Mouse (Mus musculus) frontal cortex, adult 2 months (tissue): ENCODE results near the gene Cdv3. TPM values are rescaled to one million over a fixed set of nuclear protein-coding genes. Genes with fewer than 3 reads are reported as not detected.

ENCODE experiments used
- DNase-seq, 2 experiments: peaks; one replicate each; pipeline ENCODE4 v3.0.0; 2022; ENCODE audit warnings: low spot score in 1 of 2; ENCODE audit errors: extremely low spot score in 1 of 2
- polyA plus RNA-seq: library from polyadenylated mRNA; depleted of rRNA; stranded (reverse); fragments of >200 nt; gene quantifications from 2 replicates; pipeline ENCODE4 v1.2.3, GENCODE M21; 2012; rRNA removed

Gene Cdv3
- polyA plus RNA-seq = 53.9 TPM in 2 replicates

GRCm38 (mm10) chr9:103365290-103366247, at the start of gene Cdv3:
Gene Cdv3 (minus strand): TSS chr9:103365840.
- peak; percentile 99 to 100 for DNase-seq

- DNase-seq = no peak
These were observed 47.8 kb upstream of the Cdv3 start for GRCm38 (mm10) chr9:103413457-103413856.

GRCm38 (mm10) chr9:103409119-103409518, 43.5 kb upstream of the Cdv3 start:
- DNase-seq = no peak

GRCm38 (mm10) chr9:103408136-103408777, 42.6 kb upstream of the Cdv3 start:
- no peak for DNase-seq

GRCm38 (mm10) chr9:103403331-103403973, 37.8 kb upstream of the Cdv3 start:
- DNase-seq = no peak

GRCm38 (mm10) chr9:103398509-103399157, 33.0 kb upstream of the Cdv3 start:
- DNase-seq = peak; percentile 2 to 9

GRCm38 (mm10) chr9:103393256-103393655, 27.6 kb upstream of the Cdv3 start:
- no peak for DNase-seq

GRCm38 (mm10) chr9:103391796-103392372, 26.2 kb upstream of the Cdv3 start:
- DNase-seq = no peak

GRCm38 (mm10) chr9:103389261-103389660, 23.6 kb upstream of the Cdv3 start:
- no peak for DNase-seq

- DNase-seq = no peak
These were observed 21.5 kb upstream of the Cdv3 start for GRCm38 (mm10) chr9:103387011-103387653.

- no peak for DNase-seq
These were observed 20.9 kb upstream of the Cdv3 start for GRCm38 (mm10) chr9:103386573-103386972.

- DNase-seq = no peak
These were observed 20.0 kb upstream of the Cdv3 start for GRCm38 (mm10) chr9:103385600-103385999.

- DNase-seq = no peak
These were observed 18.6 kb upstream of the Cdv3 start for GRCm38 (mm10) chr9:103384141-103384796.

GRCm38 (mm10) chr9:103383576-103383975, 17.9 kb upstream of the Cdv3 start:
- DNase-seq = no peak

GRCm38 (mm10) chr9:103382989-103383388, 17.3 kb upstream of the Cdv3 start:
- DNase-seq = no peak

GRCm38 (mm10) chr9:103380566-103380965, 14.9 kb upstream of the Cdv3 start:
- DNase-seq = no peak

- DNase-seq = no peak
These were observed 13.6 kb upstream of the Cdv3 start for GRCm38 (mm10) chr9:103379199-103379598.

- DNase-seq = no peak
These were observed 13.0 kb upstream of the Cdv3 start for GRCm38 (mm10) chr9:103378686-103379085.
